Mouse (Mus musculus): ENCODE measurements around the gene Atf7ip2. TPM values are rescaled to one million over a fixed set of nuclear protein-coding genes. Genes with fewer than 3 reads are reported as not detected.

The Atf7ip2 gene
- polyA plus RNA-seq (2012; ENCODE audit: low replicate concordance): not detected in 2 replicates

GRCm38 (mm10) chr16:10192679-10193506, at the start of gene Atf7ip2:
TSS of gene Atf7ip2 (plus strand) at chr16:10192712.

GRCm38 (mm10) chr16:10170005-10170404, 22.5 kb upstream of the Atf7ip2 start, which contains the start of gene Rpl39l:
TSS of gene Rpl39l (plus strand) at chr16:10170226.

Other genes with a start within 250 kb of the Atf7ip2 start
- not detected in 2 replicates for gene Grin2a, start 197.2 kb upstream of the Atf7ip2 start, polyA plus RNA-seq (2012; ENCODE audit: low replicate concordance)
- 0.47 and 0.90 TPM in 2 replicates for gene Rpl39l, start 22.5 kb upstream of the Atf7ip2 start, polyA plus RNA-seq (2012; ENCODE audit: low replicate concordance)
- 0.24 TPM in 1 of 2 replicates, not detected in the other for gene Emp2, start 121.3 kb downstream of the Atf7ip2 start, polyA plus RNA-seq (2012; ENCODE audit: low replicate concordance)
- gene Tekt5, start 202.8 kb downstream of the Atf7ip2 start, polyA plus RNA-seq (2012; ENCODE audit: low replicate concordance): 0.08 TPM in 1 of 2 replicates, not detected in the other
- 33.6 and 35.0 TPM in 2 replicates for gene Nubp1, start 219.2 kb downstream of the Atf7ip2 start, polyA plus RNA-seq (2012; ENCODE audit: low replicate concordance)